ENCODE assay signal across 10 mouse cellular contexts in the genomic region with DNA sequence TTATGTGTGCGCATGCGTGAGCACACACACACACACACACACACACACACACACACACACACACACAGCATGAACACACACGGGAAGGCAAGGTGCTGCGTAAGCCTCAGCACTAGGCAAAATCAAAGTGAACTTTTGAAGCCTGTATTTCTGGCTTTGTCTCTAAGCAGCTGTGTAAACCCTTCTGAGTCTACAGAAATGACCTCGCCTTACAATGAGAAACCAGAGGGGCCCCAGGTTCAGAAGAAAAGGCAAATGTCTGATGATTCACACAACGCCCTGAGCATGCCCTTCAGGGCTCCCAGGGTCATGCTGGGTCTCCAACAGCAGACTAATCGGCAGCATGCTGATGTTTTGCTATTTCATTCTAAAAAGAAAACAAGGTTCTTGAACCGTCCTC.
DNase-seq lines count a peak whose midpoint lies in the region; ATAC-seq and TF ChIP-seq lines count a peak whose summit lies in the region.
"Had no signal": no experiment of that assay in that cellular context is flagged by ENCODE, and none has a peak within 500 bp of the region (broad histone marks: within the 10 kb centered on the region; RNA-seq: fewer than 3 reads in every experiment).

No protein-coding gene starts in this region.

- no peak for TF ChIP-seq CTCF in layer of hippocampus, adult 2 months (conservative IDR thresholded peaks at IDR 0.05)
- TF ChIP-seq CTCF in brain, embryonic 14.5 days (IDR thresholded peaks at IDR 0.05; ENCODE audit: borderline replicate concordance, extremely low read depth, insufficient read depth, insufficient read length) = no peak

- H3K27ac ChIP-seq in layer of hippocampus, adult 2 months = peak overlapping the region; percentile 74
- peak overlapping the region; percentile 74 for H3K27ac ChIP-seq in forebrain, embryonic 15.5 days (replicated peaks)

- peaks cover 83% of the 10 kb centered on the region for H3K4me1 ChIP-seq in forebrain, embryonic 15.5 days

- no peak overlapping the region for H3K4me2 ChIP-seq in forebrain, embryonic 15.5 days (replicated peaks)

- no peak for TF ChIP-seq POLR2A in brain, embryonic 14.5 days (IDR thresholded peaks at IDR 0.05; ENCODE audit: borderline replicate concordance, extremely low read depth, insufficient read depth, insufficient read length, poor library complexity, severe bottlenecking)

- no peak overlapping the region for H3K9ac ChIP-seq in forebrain, embryonic 15.5 days (replicated peaks)

- no peak for DNase-seq in layer of hippocampus, adult 2 months (ENCODE audit: low spot score in 2 of 2)
- no peak for DNase-seq in layer of hippocampus, adult 11-12 months (ENCODE audit: low spot score)
- DNase-seq in brain, embryonic 14.5 days (ENCODE audit: low read depth) = peak; percentile 55
- peak; percentile 24 for DNase-seq in neural tube, embryonic 10.5 days (ENCODE audit: extremely low spot score, low spot score)
- DNase-seq in c-Kit-positive CD71-positive TER-119-positive erythroid progenitor cells, embryonic 14.5 days (ENCODE audit: low spot score) = no peak
- DNase-seq in layer of hippocampus, adult 9-10 months (ENCODE audit: low spot score) = no peak
- DNase-seq: lung, postnatal 14 days had no signal

- H3K4me3 ChIP-seq in layer of hippocampus, adult 2 months = no peak overlapping the region
- no peak overlapping the region for H3K4me3 ChIP-seq in forebrain, embryonic 15.5 days

- no peaks in the 10 kb centered on the region for H3K36me3 ChIP-seq in forebrain, embryonic 15.5 days

- H3K27me3 ChIP-seq in forebrain, embryonic 15.5 days = no peaks in the 10 kb centered on the region
- H3K27me3 ChIP-seq: CH12.LX had no signal

- 30% methylated on average over 8 of the region's 8 CpGs for WGBS in forebrain, embryonic 15.5 days

- ATAC-seq in forebrain, embryonic 15.5 days (replicated peaks) = no peak
- no peak for ATAC-seq in frontal cortex, adult (ENCODE audit: low TSS enrichment)

- no peaks in the 10 kb centered on the region for H3K9me3 ChIP-seq in forebrain, embryonic 15.5 days

Comparison
In these comparisons a context has a peak if more than half of its experiments do, and no peak if none do; other contexts are left out.
1. DNase-seq: peak in brain, embryonic 14.5 days (single experiment) and neural tube, embryonic 10.5 days (single experiment); none in layer of hippocampus, adult 2 months (0 of 2), layer of hippocampus, adult 11-12 months (single experiment), c-Kit-positive CD71-positive TER-119-positive erythroid progenitor cells, embryonic 14.5 days (single experiment) and layer of hippocampus, adult 9-10 months (single experiment).